In genomic region chr6:116128710-116129109, GRCm38 (mm10) we compare ENCODE assay signal across 8 mouse cellular contexts.
DNase-seq lines count a peak whose midpoint lies in the region; ATAC-seq and TF ChIP-seq lines count a peak whose summit lies in the region.

No protein-coding gene starts in this region.

- no peak for ATAC-seq in midbrain, postnatal 0 days (ENCODE audit: low FRiP score)
- ATAC-seq in midbrain, embryonic 13.5 days = no peak

- H3K9ac ChIP-seq in midbrain, postnatal 0 days (replicated peaks; ENCODE audit: low read length, poor library complexity, severe bottlenecking) = no peak overlapping the region
- no peak overlapping the region for H3K9ac ChIP-seq in midbrain, embryonic 13.5 days (replicated peaks)

- peak overlapping the region; percentile 79 for H3K27ac ChIP-seq in gastrocnemius, adult 2 months
- H3K27ac ChIP-seq in midbrain, postnatal 0 days (ENCODE audit: low read depth, low read length) = no peak overlapping the region
- no peak overlapping the region for H3K27ac ChIP-seq in midbrain, embryonic 13.5 days

- DNase-seq in gastrocnemius, adult 2 months = peak; percentile 34
- DNase-seq in gastrocnemius, postnatal 25 days = no peak
- DNase-seq in midbrain, postnatal 0 days (ENCODE audit: low spot score) = peak; percentile 33
- DNase-seq in cerebellum, postnatal 36 days = peak; percentile 43 to 45
- DNase-seq in retina, embryonic 14.5 days (ENCODE audit: low spot score) = peak; percentile 65
- DNase-seq in spleen, postnatal 36 days (ENCODE audit: low spot score in 2 of 2) = no peak
- DNase-seq in layer of hippocampus, adult 11-12 months (ENCODE audit: low spot score) = no peak

- no peak overlapping the region for H3K4me2 ChIP-seq in midbrain, postnatal 0 days (ENCODE audit: low read depth, low read length, poor library complexity, severe bottlenecking)
- no peak overlapping the region for H3K4me2 ChIP-seq in midbrain, embryonic 13.5 days (replicated peaks)

- no peaks in the 10 kb centered on the region for H3K27me3 ChIP-seq in midbrain, postnatal 0 days (ENCODE audit: insufficient read depth, low read length)
- no peaks in the 10 kb centered on the region for H3K27me3 ChIP-seq in midbrain, embryonic 13.5 days

- 5% methylated on average over 1 of the region's 1 CpGs for WGBS in midbrain, postnatal 0 days
- WGBS in midbrain, embryonic 13.5 days = 7% methylated on average over 1 of the region's 1 CpGs

- peak; percentile 91 for TF ChIP-seq CTCF in gastrocnemius, adult 2 months (IDR thresholded peaks at IDR 0.05)
- peak; percentile 88 for TF ChIP-seq CTCF in midbrain, postnatal 0 days (IDR thresholded peaks at IDR 0.05)

- intact Hi-C loops in gastrocnemius, adult 2 months (cut with DNase I) = loop anchor here (2.0 kb wide), 1 partner anchor 118 kb away; no protein-coding TSS in a partner anchor

- H3K36me3 ChIP-seq in midbrain, postnatal 0 days (ENCODE audit: insufficient read depth, low read length) = no peaks in the 10 kb centered on the region; the same call in 1 of the 2 replicates
- H3K36me3 ChIP-seq in midbrain, embryonic 13.5 days = peaks cover 4% of the 10 kb centered on the region; the same call in 1 of the 2 replicates

- H3K4me3 ChIP-seq in gastrocnemius, adult 2 months = no peak overlapping the region
- no peak overlapping the region for H3K4me3 ChIP-seq in midbrain, postnatal 0 days (ENCODE audit: low read depth, low read length)
- no peak overlapping the region for H3K4me3 ChIP-seq in midbrain, embryonic 13.5 days (replicated peaks)

- H3K4me1 ChIP-seq in midbrain, postnatal 0 days (ENCODE audit: insufficient read depth, low read length) = no peaks in the 10 kb centered on the region
- peaks cover 6% of the 10 kb centered on the region; the same call in 1 of the 2 replicates for H3K4me1 ChIP-seq in midbrain, embryonic 13.5 days (replicated peaks)

- H3K9me3 ChIP-seq in midbrain, postnatal 0 days (ENCODE audit: low read length) = no peaks in the 10 kb centered on the region
- H3K9me3 ChIP-seq in midbrain, embryonic 13.5 days = no peaks in the 10 kb centered on the region

Comparison
In these comparisons a context has a peak if more than half of its experiments do, and no peak if none do; other contexts are left out.
1. DNase-seq: peak in gastrocnemius, adult 2 months (single experiment), midbrain, postnatal 0 days (single experiment), cerebellum, postnatal 36 days (2 of 2) and retina, embryonic 14.5 days (single experiment); none in gastrocnemius, postnatal 25 days (single experiment), spleen, postnatal 36 days (0 of 2) and layer of hippocampus, adult 11-12 months (single experiment).